Mouse (Mus musculus): ENCODE measurements at regions not wholly inside any gene's neighbourhood (a gene's known extent, or its start where the extent isn't known, plus 50 kb on each side); places are given as distances from the start of the nearest gene placed in this dataset.

- DNase-seq (ENCODE audit: low read depth, low spot score): no peak
- WGBS: 63% methylated on average over 3 of the region's 3 CpGs
Observed at GRCm38 (mm10) chr11:56442381-56442780, 401.6 kb upstream of the Nmur2 start.

- 32% methylated on average over 2 of the region's 2 CpGs for WGBS
- DNase-seq (ENCODE audit: low read depth, low spot score): no peak
Observed at GRCm38 (mm10) chr11:56441071-56441470, 400.3 kb upstream of the Nmur2 start.

GRCm38 (mm10) chr11:56431089-56431488 is 390.3 kb upstream of the Nmur2 start:
- 63% methylated on average over 3 of the region's 3 CpGs for WGBS

GRCm38 (mm10) chr11:56384761-56385160 is 344.0 kb upstream of the Nmur2 start:
- 36% methylated on average over 1 of the region's 1 CpGs for WGBS

More at GRCm38 (mm10) chr11:56431089-56431488, 390.3 kb upstream of the Nmur2 start:
- DNase-seq (ENCODE audit: low read depth, low spot score): no peak

GRCm38 (mm10) chr11:56377535-56377934 is 336.7 kb upstream of the Nmur2 start:
- DNase-seq (ENCODE audit: low read depth, low spot score): no peak
- 84% methylated on average over 5 of the region's 5 CpGs for WGBS

More at GRCm38 (mm10) chr11:56384761-56385160, 344.0 kb upstream of the Nmur2 start:
- no peak for DNase-seq (ENCODE audit: low read depth, low spot score)

GRCm38 (mm10) chr11:56374329-56374728 is 333.5 kb upstream of the Nmur2 start:
- DNase-seq (ENCODE audit: low read depth, low spot score): no peak
- WGBS: 40% methylated on average over 6 of the region's 6 CpGs

DNA sequence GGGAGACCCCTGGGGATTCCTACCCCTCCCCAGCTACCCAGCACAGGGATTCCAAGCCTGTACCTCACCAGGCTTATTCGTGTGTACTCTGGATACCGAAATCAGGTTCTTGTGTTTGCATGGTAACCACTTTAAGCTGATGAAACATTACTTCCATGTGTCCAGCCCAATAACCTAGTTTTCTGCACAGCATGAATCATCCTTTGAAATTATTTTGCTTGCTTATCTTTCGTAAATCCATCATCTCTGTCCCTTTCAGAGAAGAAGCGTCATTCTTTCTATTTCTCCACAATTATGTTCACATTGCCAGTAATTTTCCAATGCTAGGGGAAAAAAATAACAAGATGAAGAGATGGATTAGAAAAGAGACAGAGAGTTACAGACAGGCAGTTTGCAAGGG is 332.8 kb upstream of the Nmur2 start:
- DNase-seq (ENCODE audit: low read depth, low spot score): no peak
- WGBS: 65% methylated on average over 4 of the region's 4 CpGs

DNA sequence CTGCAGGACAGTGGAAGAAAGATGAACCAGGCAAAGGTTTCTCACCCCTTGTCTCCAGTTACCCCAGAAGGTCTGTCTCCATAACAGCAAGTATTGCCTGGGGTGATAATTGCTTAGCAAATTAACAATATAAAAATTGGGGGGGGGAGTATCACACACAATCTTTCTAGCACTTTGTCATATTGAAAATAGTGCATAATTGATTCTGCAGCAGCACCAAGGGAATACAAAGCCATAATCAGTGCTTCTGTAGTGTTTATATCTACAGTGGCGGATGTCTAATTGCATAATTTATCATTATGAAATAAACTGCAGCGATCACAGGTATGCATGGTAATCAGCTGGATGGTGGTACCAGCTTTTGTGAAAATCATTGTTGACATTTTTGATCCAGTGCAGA is 316.9 kb upstream of the Nmur2 start:
- 74% methylated on average over 2 of the region's 2 CpGs for WGBS
- no peak for DNase-seq (ENCODE audit: low read depth, low spot score)

GRCm38 (mm10) chr11:56351798-56352366 is 311.1 kb upstream of the Nmur2 start:
- 61% methylated on average over 7 of the region's 7 CpGs for WGBS
- no peak for DNase-seq (ENCODE audit: low read depth, low spot score)

- WGBS: 53% methylated on average over 1 of the region's 1 CpGs
- no peak for DNase-seq (ENCODE audit: low read depth, low spot score)
Observed at GRCm38 (mm10) chr11:56351231-56351630, 310.4 kb upstream of the Nmur2 start.

DNA sequence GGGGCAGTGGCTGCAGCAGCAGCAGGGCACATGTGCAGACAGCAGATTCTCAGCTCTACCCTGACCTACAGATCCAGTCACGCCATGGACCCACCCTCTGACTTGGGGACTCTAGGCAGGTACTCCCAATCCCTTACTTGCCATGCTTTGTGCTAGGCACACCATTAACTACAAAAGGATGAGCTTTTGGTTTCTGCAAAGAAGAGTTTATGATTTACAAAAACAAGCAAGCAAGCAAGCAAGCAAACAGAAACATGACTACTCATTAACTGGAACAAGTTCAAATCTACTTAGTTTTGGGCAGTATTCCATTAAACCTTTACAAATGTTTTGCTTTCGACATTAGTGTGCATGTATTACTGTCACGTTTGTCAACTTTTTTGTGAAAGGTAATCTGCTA is 309.0 kb upstream of the Nmur2 start:
- no peak for DNase-seq (ENCODE audit: low read depth, low spot score)
- 60% methylated on average over 3 of the region's 3 CpGs for WGBS

DNA sequence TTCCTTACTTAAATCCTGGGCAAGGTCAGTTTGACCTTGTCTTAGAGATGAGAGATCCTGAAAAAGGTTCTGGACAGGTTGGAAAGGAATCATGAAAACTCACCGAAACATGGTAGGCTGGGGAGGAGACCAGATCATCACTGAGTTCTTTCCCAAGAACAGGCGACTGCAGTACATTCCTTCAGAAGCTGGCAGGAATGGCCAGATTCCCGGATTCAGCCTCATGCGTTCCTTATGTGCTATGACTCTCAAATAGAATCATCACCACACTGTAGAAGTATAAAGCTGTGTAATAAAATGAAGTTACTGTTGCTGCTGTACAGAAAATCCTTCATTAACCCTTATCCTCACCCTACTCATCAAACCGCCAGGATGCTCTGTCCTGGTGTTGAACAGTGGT is 307.6 kb upstream of the Nmur2 start:
- DNase-seq (ENCODE audit: low read depth, low spot score): no peak
- 87% methylated on average over 5 of the region's 5 CpGs for WGBS

DNA sequence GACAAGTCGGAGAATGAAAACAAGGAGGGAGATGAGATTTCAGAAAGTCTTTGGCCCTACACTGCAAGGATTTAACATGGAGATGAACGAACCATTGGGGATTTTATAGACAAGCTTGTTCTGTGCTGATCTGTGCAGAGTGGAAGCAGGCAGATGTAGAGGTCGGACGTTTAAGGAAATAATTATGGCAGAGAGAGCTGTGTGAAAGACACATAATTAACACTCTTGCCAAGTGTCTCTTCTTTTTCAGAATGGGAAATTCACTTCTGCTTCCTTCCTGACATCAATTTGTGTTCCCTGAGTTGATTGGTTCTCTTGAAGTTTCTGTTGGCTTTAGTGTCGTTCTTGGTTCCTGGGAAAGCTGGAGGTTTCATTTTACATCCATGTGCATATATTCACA is 302.3 kb upstream of the Nmur2 start:
- WGBS: 67% methylated on average over 5 of the region's 5 CpGs
- no peak for DNase-seq (ENCODE audit: low read depth, low spot score)

DNA sequence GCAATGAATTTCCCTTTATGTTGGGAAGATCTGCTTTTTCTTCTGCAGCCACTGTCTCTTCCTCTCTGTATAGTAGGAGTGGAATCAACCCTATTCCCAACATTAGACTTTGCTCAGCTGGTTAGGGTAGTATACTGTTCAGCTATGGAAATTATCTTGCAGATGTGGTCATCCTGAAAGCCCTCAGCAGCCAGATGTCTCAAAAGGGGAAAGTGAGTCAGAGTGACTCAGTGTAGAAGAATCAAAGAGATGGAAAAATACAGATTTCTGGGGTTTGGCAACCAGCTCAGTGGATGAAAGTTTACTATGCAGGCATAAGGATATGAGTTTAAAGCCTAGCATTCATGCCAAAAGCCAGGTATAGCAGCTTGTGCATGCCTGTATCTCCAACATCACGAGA is 300.9 kb upstream of the Nmur2 start:
- no peak for DNase-seq (ENCODE audit: low read depth, low spot score)
- 39% methylated on average over 1 of the region's 1 CpGs for WGBS

GRCm38 (mm10) chr11:56341040-56341439 is 300.2 kb upstream of the Nmur2 start:
- WGBS: 77% methylated on average over 2 of the region's 2 CpGs
- DNase-seq (ENCODE audit: low read depth, low spot score): no peak

- WGBS: 83% methylated on average over 2 of the region's 2 CpGs
Observed at GRCm38 (mm10) chr11:56338511-56338910, 297.7 kb upstream of the Nmur2 start.

DNA sequence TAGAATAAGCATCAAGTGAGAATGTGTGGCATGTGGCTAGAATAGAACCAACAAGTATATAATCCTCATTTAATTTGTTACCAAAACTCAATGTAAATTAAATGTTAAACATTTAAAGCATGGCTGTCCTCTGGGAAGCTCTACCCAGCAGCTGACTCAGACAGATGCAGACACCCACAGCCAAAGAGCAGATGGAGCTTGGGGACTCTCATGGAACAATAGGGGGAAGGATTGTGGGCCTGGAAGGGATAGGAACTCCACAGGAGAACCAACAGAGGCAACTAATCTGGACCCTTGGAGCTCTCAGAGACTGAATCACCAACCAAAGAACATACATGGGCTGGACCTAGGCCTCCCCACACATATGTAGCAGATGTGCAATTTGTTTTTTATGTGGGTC is 295.1 kb upstream of the Nmur2 start:
- no peak for DNase-seq (ENCODE audit: low read depth, low spot score)

More at GRCm38 (mm10) chr11:56338511-56338910, 297.7 kb upstream of the Nmur2 start:
- DNase-seq (ENCODE audit: low read depth, low spot score): no peak

GRCm38 (mm10) chr11:56320293-56320692 is 279.5 kb upstream of the Nmur2 start:
- 77% methylated on average over 3 of the region's 3 CpGs for WGBS
- no peak for DNase-seq (ENCODE audit: low read depth, low spot score)

DNA sequence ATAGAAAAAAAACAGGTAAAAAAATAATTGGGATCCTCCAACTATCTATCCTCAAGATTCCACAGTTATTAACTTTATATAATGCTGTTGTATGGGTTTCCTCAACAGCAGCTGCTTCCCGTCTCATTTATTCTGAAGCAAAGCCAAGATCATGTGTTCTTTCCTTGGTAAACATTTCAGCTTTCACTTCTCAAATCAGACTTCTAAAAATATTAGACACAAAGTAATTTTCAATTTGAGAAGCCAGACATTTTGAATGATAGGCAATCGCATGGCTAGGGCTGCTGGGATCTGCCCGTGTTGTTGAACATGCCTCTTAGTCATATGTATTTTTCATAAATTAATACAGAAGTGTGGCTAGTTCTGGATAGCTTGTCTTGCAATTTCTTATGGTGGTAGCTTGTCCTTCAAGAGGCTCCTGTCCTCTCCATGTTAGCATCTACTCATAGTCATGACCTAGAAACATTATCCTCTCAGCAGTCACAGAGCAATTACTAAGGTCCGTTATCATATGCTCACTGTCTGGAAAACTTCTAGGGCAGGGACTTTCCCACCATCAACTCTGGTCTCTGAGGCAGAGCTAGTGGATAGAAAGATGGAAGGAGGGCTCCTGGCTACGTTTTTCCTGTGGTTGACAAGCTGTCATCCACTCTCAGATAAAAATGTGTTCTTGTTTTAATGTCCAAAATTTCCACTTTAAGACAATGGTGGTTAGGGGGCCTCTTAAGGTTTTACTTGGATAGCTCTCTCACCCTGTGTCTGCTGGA is 274.6 kb upstream of the Nmur2 start:
- DNase-seq (ENCODE audit: low read depth, low spot score): no peak
- WGBS: 65% methylated on average over 5 of the region's 5 CpGs

- DNase-seq (ENCODE audit: low read depth, low spot score): no peak
- WGBS: 96% methylated on average over 1 of the region's 1 CpGs
Observed at GRCm38 (mm10) chr11:56309549-56309948, 268.7 kb upstream of the Nmur2 start.

- 87% methylated on average over 5 of the region's 5 CpGs for WGBS
- DNase-seq (ENCODE audit: low read depth, low spot score): no peak
Observed at GRCm38 (mm10) chr11:56308383-56309105, 267.7 kb upstream of the Nmur2 start.

All from large intestine, adult 2 months (tissue).